In the genomic region with DNA sequence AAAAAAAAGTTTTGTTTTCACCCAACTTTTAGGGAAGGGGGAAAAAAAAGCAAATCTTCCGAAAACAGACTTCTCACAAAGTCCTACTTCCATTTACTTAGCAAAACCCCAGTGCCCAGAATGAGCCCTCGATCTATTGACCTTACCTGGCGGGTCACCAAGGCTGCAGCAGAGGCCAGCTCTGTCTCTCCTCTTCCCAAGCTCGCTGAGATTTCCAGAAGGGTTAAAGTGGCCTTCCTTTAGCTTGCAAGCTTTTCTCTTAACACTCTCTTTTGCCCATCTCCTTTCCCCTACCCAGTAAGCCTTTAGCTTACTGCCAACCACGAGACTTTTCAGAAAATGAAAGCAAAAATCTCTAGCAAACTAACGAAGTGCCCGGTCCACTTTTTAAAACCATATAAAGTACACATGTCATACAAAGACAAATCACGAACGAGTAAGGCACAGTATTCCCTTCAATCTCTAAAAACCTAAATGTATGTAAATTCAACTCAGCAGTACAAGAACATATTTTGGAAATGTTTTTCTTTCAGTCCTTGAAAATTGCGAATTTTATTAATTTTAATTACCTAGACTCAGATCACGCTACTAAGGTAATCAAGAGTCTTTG, we compare ENCODE assay signal across 8 mouse cellular contexts. TPM values are rescaled to one million over a fixed set of nuclear protein-coding genes. Genes with fewer than 3 reads are reported as not detected.
DNase-seq lines count a peak whose midpoint lies in the region; ATAC-seq and TF ChIP-seq lines count a peak whose summit lies in the region.

No protein-coding gene starts in this region.

- 9% methylated on average over 11 of the region's 11 CpGs for WGBS in forebrain, embryonic 14.5 days
- WGBS in midbrain, postnatal 0 days = 9% methylated on average over 11 of the region's 11 CpGs

- TF ChIP-seq RAD21 in MEL (IDR thresholded peaks at IDR 0.05; ENCODE audit: low read depth, low read length) = no peak

- no peak for TF ChIP-seq EP300 in MEL (IDR thresholded peaks at IDR 0.05; ENCODE audit: low read depth in 1 of 2, low read length in 2 of 2)

- peak overlapping the region; percentile 83 for H3K9ac ChIP-seq in MEL (ENCODE audit: control insufficient read depth, low read depth, low read length, poor library complexity, severe bottlenecking)
- H3K9ac ChIP-seq in forebrain, embryonic 14.5 days (ENCODE audit: low read length) = peak overlapping the region; percentile 93
- H3K9ac ChIP-seq in midbrain, postnatal 0 days (replicated peaks; ENCODE audit: low read length, poor library complexity, severe bottlenecking) = peak overlapping the region; percentile 86; the same call in 1 of the 2 replicates

- H3K4me1 ChIP-seq in MEL (ENCODE audit: control insufficient read depth in 1 of 2, insufficient read depth in 2 of 2, low read length in 2 of 2) = peaks cover 4 to 17% of the 10 kb centered on the region in 2 experiments; a peak in 3 of 4 replicates
- H3K4me1 ChIP-seq in forebrain, embryonic 14.5 days (ENCODE audit: control insufficient read depth, insufficient read depth, low read length) = peaks cover 20% of the 10 kb centered on the region
- H3K4me1 ChIP-seq in midbrain, postnatal 0 days (ENCODE audit: insufficient read depth, low read length) = peaks cover 8% of the 10 kb centered on the region; the same call in 1 of the 2 replicates

- no peaks in the 10 kb centered on the region for H3K27me3 ChIP-seq in MEL (ENCODE audit: control insufficient read depth in 1 of 2, insufficient read depth in 2 of 2, low read length in 2 of 2)
- H3K27me3 ChIP-seq in forebrain, embryonic 14.5 days (replicated peaks; ENCODE audit: control insufficient read depth, insufficient read depth, low read length) = no peaks in the 10 kb centered on the region
- no peaks in the 10 kb centered on the region for H3K27me3 ChIP-seq in midbrain, postnatal 0 days (ENCODE audit: insufficient read depth, low read length)

- TF ChIP-seq CTCF in MEL (IDR thresholded peaks at IDR 0.05 in 2 of 3, conservative IDR thresholded peaks at IDR 0.05 in 1 of 3; ENCODE audit: control insufficient read depth in 1 of 3, insufficient read depth in 1 of 3, low read depth in 2 of 3, low read length in 3 of 3, poor library complexity in 1 of 3, severe bottlenecking in 1 of 3) = no peak
- no peak for TF ChIP-seq CTCF in midbrain, postnatal 0 days (IDR thresholded peaks at IDR 0.05)

- DNase-seq in adrenal gland, postnatal 10 days = peak; percentile 72
- DNase-seq in adrenal gland, adult 18-20 months (ENCODE audit: low spot score in 2 of 2) = no peak
- DNase-seq in MEL (ENCODE audit: low read depth, low spot score) = peak; percentile 47
- no peak for DNase-seq in forebrain, embryonic 14.5 days (ENCODE audit: low spot score)
- peak; percentile 48 for DNase-seq in kidney, postnatal 14 days
- no peak for DNase-seq in midbrain, postnatal 0 days (ENCODE audit: low spot score)
- no peak for DNase-seq in gastrocnemius, postnatal 36 days
- no peak for DNase-seq in frontal cortex, postnatal 36 days (ENCODE audit: low spot score in 2 of 2)

- peak overlapping the region; percentile 76 for H3K27ac ChIP-seq in MEL (ENCODE audit: control insufficient read depth, low read depth, low read length)
- H3K27ac ChIP-seq in forebrain, embryonic 14.5 days (ENCODE audit: low read depth, low read length) = no peak overlapping the region
- no peak overlapping the region for H3K27ac ChIP-seq in midbrain, postnatal 0 days (ENCODE audit: low read depth, low read length)

- no peak for ATAC-seq in forebrain, embryonic 14.5 days
- ATAC-seq in midbrain, postnatal 0 days (ENCODE audit: low FRiP score) = no peak

- H3K79me2 ChIP-seq in MEL (ENCODE audit: control insufficient read depth, insufficient read depth, low read length, poor library complexity) = peaks cover 16% of the 10 kb centered on the region

- H3K9me3 ChIP-seq in MEL (replicated peaks; ENCODE audit: insufficient read depth, low read length) = no peaks in the 10 kb centered on the region
- no peaks in the 10 kb centered on the region for H3K9me3 ChIP-seq in forebrain, embryonic 14.5 days (replicated peaks; ENCODE audit: control insufficient read depth, low read length)
- H3K9me3 ChIP-seq in midbrain, postnatal 0 days (ENCODE audit: low read length) = no peaks in the 10 kb centered on the region

- intact Hi-C loops in gastrocnemius, postnatal 36 days (cut with DNase I) = loop anchor here (10.0 kb wide), 2 partner anchors 604 to 964 kb away; no protein-coding TSS in a partner anchor

- peak overlapping the region; percentile 82 to 90 for H3K4me3 ChIP-seq in MEL (ENCODE audit: control insufficient read depth in 1 of 2, insufficient read depth in 1 of 2, low read depth in 2 of 2, low read length in 2 of 2)
- H3K4me3 ChIP-seq in forebrain, embryonic 14.5 days (ENCODE audit: low read depth, low read length) = peak overlapping the region; percentile 77
- H3K4me3 ChIP-seq in midbrain, postnatal 0 days (ENCODE audit: low read depth, low read length) = peak overlapping the region; percentile 65

- TF ChIP-seq POLR2A in MEL (IDR thresholded peaks at IDR 0.05; ENCODE audit: control insufficient read depth in 1 of 2, insufficient read depth in 1 of 2, low read depth in 1 of 2, low read length in 2 of 2, poor library complexity in 1 of 2) = no peak

- H3K4me2 ChIP-seq in forebrain, embryonic 14.5 days (ENCODE audit: low read length) = peak overlapping the region; percentile 72
- H3K4me2 ChIP-seq in midbrain, postnatal 0 days (ENCODE audit: low read depth, low read length, poor library complexity, severe bottlenecking) = peak overlapping the region; percentile 45

- peaks cover 0 to 18% of the 10 kb centered on the region in 2 experiments; a peak in 2 of 4 replicates for H3K36me3 ChIP-seq in MEL (ENCODE audit: control insufficient read depth in 1 of 2, insufficient read depth in 2 of 2, low read length in 2 of 2)
- no peaks in the 10 kb centered on the region for H3K36me3 ChIP-seq in forebrain, embryonic 14.5 days (ENCODE audit: control insufficient read depth, insufficient read depth, low read length)
- no peaks in the 10 kb centered on the region for H3K36me3 ChIP-seq in midbrain, postnatal 0 days (ENCODE audit: insufficient read depth, low read length)

TF ChIP-seq in MEL, 35 proteins besides CTCF, POLR2A, EP300 and RAD21:
- TF ChIP-seq KAT2A (conservative IDR thresholded peaks at IDR 0.05; ENCODE audit: low read depth, low read length) = no peak
- TF ChIP-seq SIN3A (IDR thresholded peaks at IDR 0.05; ENCODE audit: low read length) = peak; percentile 48; the same call in 1 of the 2 replicates
- 0 out of 2 replicates have a peak, but pooled peaks have one; percentile 52 for TF ChIP-seq MYC (IDR thresholded peaks at IDR 0.05; ENCODE audit: low read depth, low read length)
- TF ChIP-seq MAZ (IDR thresholded peaks at IDR 0.05; ENCODE audit: low read depth, low read length) = no peak
- TF ChIP-seq TAL1 (IDR thresholded peaks at IDR 0.05; ENCODE audit: low read length) = no peak
- peak; percentile 64 for TF ChIP-seq MXI1 (IDR thresholded peaks at IDR 0.05; ENCODE audit: low read depth, low read length)

RNA-seq across cellular contexts. Expression of gene Zbtb5, which starts 1.3 kb away (rescaled TPM):
- total RNA-seq in adrenal gland, postnatal 10 days (2021) = 10 to 100 TPM; 11.5 to 17.6 TPM
- total RNA-seq in adrenal gland, adult 18-20 months (2021) = 1 to 10 TPM; 9.7 to 10.0 TPM
- total RNA-seq in MEL (2012; rRNA removed) = 7.8 and 9.1 TPM in 2 replicates
- polyA plus RNA-seq in MEL (2012; ENCODE audit: insufficient read depth in 1 of 2, insufficient read length in 2 of 2, low read depth in 1 of 2, low replicate concordance in 2 of 2, missing spikeins in 1 of 2) = 10 to 100 TPM in 1 of 2 experiments, not detected in 1; 10.2 TPM
- 48.9 and 52.0 TPM in 2 replicates for polyA plus RNA-seq in forebrain, embryonic 14.5 days (2014; fragmentation: Nextera tagmentation; extraction: Ambion mirVana)
- 57.3 and 57.6 TPM in 2 replicates for total RNA-seq in midbrain, postnatal 0 days (2014; rRNA removed)
- 34.4 and 35.9 TPM in 2 replicates for polyA plus RNA-seq in midbrain, postnatal 0 days (2015; fragmentation: Nextera tagmentation; extraction: Ambion mirVana)
- total RNA-seq in gastrocnemius, postnatal 36 days (2021) = 1 to 10 TPM; 2.8 to 3.0 TPM

RNA-seq across cellular contexts. Expression of gene Polr1e, which starts 7.5 kb away (rescaled TPM):
- total RNA-seq in adrenal gland, postnatal 10 days (2021) = 10 to 100 TPM; 14.6 to 16.1 TPM
- 10 to 100 TPM; 14.0 to 15.7 TPM for total RNA-seq in adrenal gland, adult 18-20 months (2021)
- total RNA-seq in MEL (2012; rRNA removed) = 35.4 and 40.8 TPM in 2 replicates
- 10 to 100 TPM in 1 of 2 experiments, not detected in 1; 51.5 TPM for polyA plus RNA-seq in MEL (2012; ENCODE audit: insufficient read depth in 1 of 2, insufficient read length in 2 of 2, low read depth in 1 of 2, low replicate concordance in 2 of 2, missing spikeins in 1 of 2)
- polyA plus RNA-seq in forebrain, embryonic 14.5 days (2014; fragmentation: Nextera tagmentation; extraction: Ambion mirVana) = 35.3 and 38.7 TPM in 2 replicates
- total RNA-seq in midbrain, postnatal 0 days (2014; rRNA removed) = 12.0 and 17.2 TPM in 2 replicates
- 21.0 and 22.1 TPM in 2 replicates for polyA plus RNA-seq in midbrain, postnatal 0 days (2015; fragmentation: Nextera tagmentation; extraction: Ambion mirVana)
- total RNA-seq in gastrocnemius, postnatal 36 days (2021) = 1 to 10 TPM; 3.9 to 4.2 TPM

RNA-seq across cellular contexts. Expression of gene Grhpr, which starts 29.7 kb away (rescaled TPM):
- 100 to 1,000 TPM; 145 to 194 TPM for total RNA-seq in adrenal gland, postnatal 10 days (2021)
- total RNA-seq in adrenal gland, adult 18-20 months (2021) = 100 to 1,000 TPM; 147 to 159 TPM
- total RNA-seq in MEL (2012; rRNA removed) = 27.3 and 43.0 TPM in 2 replicates
- polyA plus RNA-seq in MEL (2012; ENCODE audit: insufficient read depth in 1 of 2, insufficient read length in 2 of 2, low read depth in 1 of 2, low replicate concordance in 2 of 2, missing spikeins in 1 of 2) = 10 to 100 TPM in 1 of 2 experiments, not detected in 1; 76.4 TPM
- polyA plus RNA-seq in forebrain, embryonic 14.5 days (2014; fragmentation: Nextera tagmentation; extraction: Ambion mirVana) = 17.9 and 21.1 TPM in 2 replicates
- total RNA-seq in midbrain, postnatal 0 days (2014; rRNA removed) = 14.5 and 18.2 TPM in 2 replicates
- 31.1 and 34.1 TPM in 2 replicates for polyA plus RNA-seq in midbrain, postnatal 0 days (2015; fragmentation: Nextera tagmentation; extraction: Ambion mirVana)
- total RNA-seq in gastrocnemius, postnatal 36 days (2021) = 10 to 100 TPM; 25.6 to 26.3 TPM

Comparison
In these comparisons a context has a peak if more than half of its experiments do, and no peak if none do; other contexts are left out.
1. DNase-seq: peak in adrenal gland, postnatal 10 days (single experiment), MEL (single experiment) and kidney, postnatal 14 days (single experiment); none in adrenal gland, adult 18-20 months (0 of 2), forebrain, embryonic 14.5 days (single experiment), midbrain, postnatal 0 days (single experiment), gastrocnemius, postnatal 36 days (0 of 2) and frontal cortex, postnatal 36 days (0 of 2).
2. Peak in every context shown above with its lines, with median percentiles within 50 percentile points of each other: H3K4me3 ChIP-seq and H3K9ac ChIP-seq.